Mouse (Mus musculus): Measurements from ENCODE around the gene Il7r. TPM values are rescaled to one million over a fixed set of nuclear protein-coding genes. Genes with fewer than 3 reads are reported as not detected.

Il7r gene
- polyA plus RNA-seq, 1 experiment from 2014 or later, result 0.05 TPM

DNA sequence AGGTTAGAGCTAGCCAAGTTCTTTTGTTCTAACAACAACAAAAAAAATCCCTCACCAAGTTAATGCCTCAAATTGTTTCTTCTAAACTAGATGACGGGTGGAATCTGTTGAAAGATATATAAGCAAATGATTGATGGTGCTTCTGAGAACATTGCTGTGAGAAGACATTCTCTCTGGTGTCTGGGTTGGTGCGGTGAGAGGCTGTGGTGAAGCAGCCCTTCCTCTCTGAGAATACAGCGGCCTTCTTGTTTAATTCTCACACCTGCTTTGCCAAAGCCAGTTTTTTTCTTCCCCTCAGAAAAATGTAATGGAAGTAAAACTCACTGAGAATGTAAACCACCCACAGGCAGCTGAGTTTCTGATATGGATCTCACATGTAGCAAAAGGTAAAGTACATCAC, 57.8 kb downstream of the Il7r start:
- Histone ChIP-seq H3K36me3 (no peaks in the 10 kb centered on the region), H3K4me2 (no peak overlapping the region), H3K4me1 (replicated peaks) (no peaks in the 10 kb centered on the region), H3K27me3 (no peaks in the 10 kb centered on the region), H3K4me3 (replicated peaks) (no peak overlapping the region), H3K27ac (no peak overlapping the region), H3K9ac (replicated peaks) (no peak overlapping the region), H3K9me3 (no peaks in the 10 kb centered on the region)
- WGBS, result 61% methylated on average over 3 of the region's 3 CpGs
- no peak for ATAC-seq (ENCODE audit: insufficient number of reproducible peaks, insufficient read depth, low FRiP score, low TSS enrichment, low read depth)

DNA sequence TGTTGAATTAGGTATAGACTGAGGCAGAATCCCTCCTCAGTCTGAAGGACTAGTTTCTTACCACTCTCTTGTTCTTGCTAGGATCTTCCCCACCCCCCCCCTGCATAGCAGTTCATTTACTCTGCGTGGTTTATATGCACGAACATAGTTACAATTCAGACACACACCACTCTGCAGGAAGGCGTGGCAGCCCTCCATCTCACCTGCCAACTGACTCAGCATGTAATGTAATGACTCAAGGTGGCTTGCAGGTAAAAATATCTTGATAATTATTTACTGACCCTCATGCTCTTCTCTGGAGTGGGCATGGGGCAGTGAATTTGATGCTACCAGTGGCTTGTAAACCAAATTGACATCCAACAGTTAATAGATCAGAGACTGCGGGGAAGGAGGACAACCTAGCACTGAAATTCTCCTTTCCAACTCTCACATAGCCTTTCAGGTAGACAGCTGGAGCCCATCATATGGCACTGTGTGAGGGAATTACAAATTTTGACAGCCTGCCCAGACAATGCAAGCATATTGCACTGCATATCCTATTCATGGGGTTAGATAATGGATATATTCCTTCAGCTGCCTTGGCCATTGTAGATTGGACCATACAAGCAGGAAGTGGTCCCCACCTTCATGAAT, 58.8 kb downstream of the Il7r start:
- no peak overlapping the region for H3K4me3 ChIP-seq (replicated peaks)
- H3K27ac ChIP-seq, result no peak overlapping the region
- H3K36me3 ChIP-seq, result no peaks in the 10 kb centered on the region
- no peaks in the 10 kb centered on the region for H3K4me1 ChIP-seq (replicated peaks)
- no peak overlapping the region for H3K9ac ChIP-seq (replicated peaks)
- ATAC-seq (ENCODE audit: insufficient number of reproducible peaks, insufficient read depth, low FRiP score, low TSS enrichment, low read depth), result no peak
- WGBS, result 81% methylated on average over 4 of the region's 4 CpGs
- no peaks in the 10 kb centered on the region for H3K27me3 ChIP-seq
- H3K9me3 ChIP-seq, result no peaks in the 10 kb centered on the region
- H3K4me2 ChIP-seq, result no peak overlapping the region

DNA sequence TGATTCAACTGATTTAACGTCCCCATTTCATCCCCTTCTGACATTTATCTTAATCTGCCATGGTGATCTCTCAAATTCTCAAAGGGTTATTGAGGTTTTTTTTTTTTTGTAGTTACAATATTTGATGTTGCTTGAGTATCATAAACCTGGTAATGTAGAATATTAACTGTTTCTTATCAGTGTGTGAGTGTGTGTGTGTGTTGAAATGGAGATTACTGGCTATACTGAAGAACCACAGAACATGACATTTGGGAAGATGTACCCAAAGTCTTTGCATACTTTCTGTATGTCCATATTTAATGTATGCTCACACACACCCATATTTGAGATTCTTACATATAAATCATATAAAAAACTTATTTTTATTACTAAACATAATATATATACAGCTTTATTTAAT, 65.9 kb downstream of the Il7r start:
- Histone ChIP-seq H3K36me3 (no peaks in the 10 kb centered on the region), H3K9ac (replicated peaks) (no peak overlapping the region), H3K9me3 (no peaks in the 10 kb centered on the region), H3K27ac (no peak overlapping the region), H3K4me2 (no peak overlapping the region), H3K4me1 (replicated peaks) (no peaks in the 10 kb centered on the region), H3K27me3 (no peaks in the 10 kb centered on the region), H3K4me3 (replicated peaks) (no peak overlapping the region)
- WGBS, result 65% methylated on average over 1 of the region's 1 CpGs
- no peak for ATAC-seq (ENCODE audit: insufficient number of reproducible peaks, insufficient read depth, low FRiP score, low TSS enrichment, low read depth)

DNA sequence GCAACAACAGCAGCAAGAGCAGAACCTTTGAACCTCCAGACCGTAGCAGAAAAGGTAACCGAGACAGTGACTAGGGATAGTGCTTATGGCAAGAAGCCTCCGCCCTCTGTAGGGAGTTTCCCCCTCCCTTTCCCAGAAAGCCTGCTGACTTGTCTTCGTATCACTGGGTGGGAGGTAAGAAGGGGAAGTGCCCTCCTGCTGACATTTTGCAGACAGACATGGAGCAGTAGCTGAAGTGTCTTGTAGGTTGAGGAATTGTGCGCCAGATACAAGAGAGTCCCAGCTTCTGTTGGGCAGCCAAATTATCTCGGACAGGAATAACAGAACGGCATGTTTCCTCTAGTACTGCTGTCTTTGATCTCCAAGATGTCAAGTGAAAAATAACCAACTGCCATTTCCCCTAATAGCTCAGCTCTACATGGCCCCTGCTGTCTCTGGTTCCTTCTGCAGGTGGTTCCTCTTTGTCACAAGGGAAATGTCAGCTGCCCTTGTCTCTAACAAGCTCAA, 66.4 kb downstream of the Il7r start:
- Histone ChIP-seq H3K4me1 (replicated peaks) (no peaks in the 10 kb centered on the region), H3K27ac (no peak overlapping the region), H3K36me3 (no peaks in the 10 kb centered on the region), H3K4me2 (no peak overlapping the region), H3K4me3 (replicated peaks) (no peak overlapping the region), H3K27me3 (no peaks in the 10 kb centered on the region), H3K9ac (replicated peaks) (no peak overlapping the region), H3K9me3 (no peaks in the 10 kb centered on the region)
- no peak for ATAC-seq (ENCODE audit: insufficient number of reproducible peaks, insufficient read depth, low FRiP score, low TSS enrichment, low read depth)
- WGBS, result 61% methylated on average over 7 of the region's 7 CpGs

Other genes starting within 250 kb of the Il7r start
- not detected in 2 replicates for gene Ugt3a2, start 194.6 kb downstream of the Il7r start, polyA plus RNA-seq (2016; fragmentation: Nextera tagmentation; extraction: Ambion mirVana)
- 1.3 and 1.6 TPM in 2 replicates for gene Capsl, start 94.1 kb downstream of the Il7r start, polyA plus RNA-seq (2016; fragmentation: Nextera tagmentation; extraction: Ambion mirVana)
- gene Spef2, start 218.7 kb upstream of the Il7r start, polyA plus RNA-seq (2016; fragmentation: Nextera tagmentation; extraction: Ambion mirVana), result 0.24 and 0.38 TPM in 2 replicates